Mouse (Mus musculus) stomach, postnatal 0 days (tissue): ENCODE measurements at regions not wholly inside any gene's neighbourhood (a gene's known extent, or its start where the extent isn't known, plus 50 kb on each side); places are given as distances from the start of the nearest gene placed in this dataset.

Experiments used
- CTCF ChIP-seq: IDR thresholded peaks from 2 replicates; pipeline ENCODE4 v1.5.1; 2016; ENCODE audit warnings: antibody characterized with exemption, low read depth, mild to moderate bottlenecking, moderate library complexity
- EP300 ChIP-seq: optimal IDR thresholded peaks from 2 replicates; pipeline ENCODE3; 2016; ENCODE audit warnings: antibody characterized with exemption

GRCm38 (mm10) chr2:51532709-51533414, 94.4 kb upstream of the Tas2r134 start:
- TF ChIP-seq EP300 (no peak), CTCF (no peak)
